Mouse (Mus musculus) urinary bladder, postnatal 0 days (tissue): Measurements from ENCODE around the gene Gm36245. TPM values are rescaled to one million over a fixed set of nuclear protein-coding genes. Genes with fewer than 3 reads are reported as not detected.

ENCODE experiments used
- polyA plus RNA-seq: library from polyadenylated mRNA; unstranded; fragments of >200 nt; fragmentation: Nextera tagmentation; extraction: Ambion mirVana; gene quantifications from 2 replicates; pipeline ENCODE4 v1.2.1, GENCODE M21; 2015

Gene Gm36245
- polyA plus RNA-seq = not detected in 2 replicates

GRCm38 (mm10) chr15:77598958-77599357 lies at the start of gene Gm36245:
Gm36245 (plus strand) TSS chr15:77599258.

GRCm38 (mm10) chr15:77561792-77562191 lies 37.3 kb upstream of the Gm36245 start, which contains the start of gene 1700025B11Rik:
1700025B11Rik (minus strand) TSS chr15:77561892.

GRCm38 (mm10) chr15:77595961-77596360 lies 3.1 kb upstream of the Gm36245 start, which contains the start of gene Apol10b:
Apol10b (minus strand) TSS chr15:77596125.

DNA sequence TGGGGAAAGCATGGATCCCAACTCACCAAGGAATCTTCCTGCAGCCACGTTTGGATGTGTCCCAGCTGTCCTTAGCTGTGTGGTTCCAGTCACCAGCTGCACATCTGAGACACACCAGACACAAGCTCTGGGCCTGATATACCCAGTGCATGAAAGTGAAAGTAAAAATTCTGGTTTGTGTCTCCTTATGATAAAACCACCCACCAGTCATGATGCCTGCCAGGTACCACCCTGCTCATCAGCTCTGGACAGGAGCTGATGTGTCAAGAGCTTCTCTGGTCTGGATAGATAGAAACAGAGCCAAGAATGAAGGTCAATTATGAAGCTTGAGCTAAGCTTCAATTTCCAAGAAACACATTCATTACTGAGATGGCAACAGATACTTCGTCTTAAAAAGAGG lies 44.1 kb downstream of the Gm36245 start, which contains the start of gene Apol11b:
Gene Apol11b, minus strand, starts transcription at position 111 of the 400 bp plus-strand sequence.

Other genes starting within 250 kb of the Gm36245 start
- gene Apol7a, start 200.1 kb upstream of the Gm36245 start, polyA plus RNA-seq = 2.8 and 3.0 TPM in 2 replicates
- 0.74 and 0.85 TPM in 2 replicates for gene Apol9a, start 188.1 kb upstream of the Gm36245 start, polyA plus RNA-seq
- gene Apol7b, start 151.8 kb upstream of the Gm36245 start, polyA plus RNA-seq = 0.43 and 1.2 TPM in 2 replicates
- not detected in 2 replicates for gene Apol10a, start 122.2 kb upstream of the Gm36245 start, polyA plus RNA-seq
- not detected in 2 replicates for gene Apol11a, start 91.0 kb upstream of the Gm36245 start, polyA plus RNA-seq
- gene Apol7c, start 65.9 kb upstream of the Gm36245 start, polyA plus RNA-seq = 0.07 TPM in 1 of 2 replicates, not detected in the other
- gene 1700025B11Rik, start 37.4 kb upstream of the Gm36245 start, polyA plus RNA-seq = 0.42 TPM in 1 of 2 replicates, not detected in the other
- gene Apol10b, start 3.1 kb upstream of the Gm36245 start, polyA plus RNA-seq = 3.9 and 4.2 TPM in 2 replicates
- not detected in 2 replicates for gene Apol11b, start 44.0 kb downstream of the Gm36245 start, polyA plus RNA-seq
- 0.18 and 0.33 TPM in 2 replicates for gene Apol7e, start 99.6 kb downstream of the Gm36245 start, polyA plus RNA-seq
- 0.79 and 1.4 TPM in 2 replicates for gene Apol9b, start 129.8 kb downstream of the Gm36245 start, polyA plus RNA-seq
- 0.05 and 0.15 TPM in 2 replicates for gene Apol8, start 157.7 kb downstream of the Gm36245 start, polyA plus RNA-seq
- 53.6 and 63.8 TPM in 2 replicates for gene Myh9, start 242.9 kb downstream of the Gm36245 start, polyA plus RNA-seq